Mouse (Mus musculus): ENCODE measurements around the gene Olfr324. TPM values are rescaled to one million over a fixed set of nuclear protein-coding genes. Genes with fewer than 3 reads are reported as not detected.

Olfr324 gene
- total and polyA plus RNA-seq, 3 experiments: not detected

- Histone ChIP-seq H3K9ac (ENCODE audit: low read depth, low read length) (no peak overlapping the region), H3K27ac (no peak overlapping the region), H3K27me3 (ENCODE audit: control insufficient read depth, insufficient read depth, low read length) (no peaks in the 10 kb centered on the region), H3K4me1 (ENCODE audit: control insufficient read depth, insufficient read depth, low read length) (peaks cover 4% of the 10 kb centered on the region; the same call in 1 of the 2 replicates), H3K36me3 (ENCODE audit: control insufficient read depth, insufficient read depth, low read length) (no peaks in the 10 kb centered on the region), H3K79me2 (replicated peaks; ENCODE audit: control insufficient read depth, insufficient read depth, low read length) (no peaks in the 10 kb centered on the region), H3K4me3 (no peak overlapping the region)
- TF ChIP-seq EP300 (IDR thresholded peaks at IDR 0.05; ENCODE audit: insufficient read depth, low read depth, low read length): 0 out of 2 replicates have a peak, but pooled peaks have one; percentile 19
- no peak for TF ChIP-seq POLR2A (IDR thresholded peaks at IDR 0.05; ENCODE audit: insufficient read depth, low read depth, low read length)
- peak in 1 of 2 experiments; percentile 14 for DNase-seq
- intact Hi-C loops (cut with DNase I): no loop called here
- WGBS: 36% methylated on average over 3 of the region's 3 CpGs
These were observed 23.5 kb downstream of the Olfr324 start for GRCm38 (mm10) chr11:58618369-58618768.

GRCm38 (mm10) chr11:58618793-58619192, 23.9 kb downstream of the Olfr324 start:
- no peak for TF ChIP-seq POLR2A (IDR thresholded peaks at IDR 0.05; ENCODE audit: insufficient read depth, low read depth, low read length)
- no peak for TF ChIP-seq CTCF (IDR thresholded peaks at IDR 0.05)
- no peak for TF ChIP-seq EP300 (IDR thresholded peaks at IDR 0.05; ENCODE audit: insufficient read depth, low read depth, low read length)
- WGBS: 69% methylated on average over 6 of the region's 6 CpGs
- no peak overlapping the region for H3K9ac ChIP-seq (ENCODE audit: low read depth, low read length)

GRCm38 (mm10) chr11:58626146-58626545, 31.2 kb downstream of the Olfr324 start:
- Histone ChIP-seq H3K4me3 (no peak overlapping the region), H3K27me3 (ENCODE audit: control insufficient read depth, insufficient read depth, low read length) (no peaks in the 10 kb centered on the region), H3K4me1 (ENCODE audit: control insufficient read depth, insufficient read depth, low read length) (no peaks in the 10 kb centered on the region), H3K27ac (no peak overlapping the region), H3K79me2 (replicated peaks; ENCODE audit: control insufficient read depth, insufficient read depth, low read length) (no peaks in the 10 kb centered on the region), H3K9ac (ENCODE audit: low read depth, low read length) (no peak overlapping the region), H3K36me3 (ENCODE audit: control insufficient read depth, insufficient read depth, low read length) (no peaks in the 10 kb centered on the region)
- TF ChIP-seq CTCF (IDR thresholded peaks at IDR 0.05): no peak
- no peak for TF ChIP-seq EP300 (IDR thresholded peaks at IDR 0.05; ENCODE audit: insufficient read depth, low read depth, low read length)
- TF ChIP-seq POLR2A (IDR thresholded peaks at IDR 0.05; ENCODE audit: insufficient read depth, low read depth, low read length): no peak
- no peak for DNase-seq
- WGBS: 61% methylated on average over 4 of the region's 4 CpGs
- intact Hi-C loops (cut with DNase I): no loop called here

More at GRCm38 (mm10) chr11:58618793-58619192, 23.9 kb downstream of the Olfr324 start:
- H3K36me3 ChIP-seq (ENCODE audit: control insufficient read depth, insufficient read depth, low read length): no peaks in the 10 kb centered on the region
- no peak overlapping the region for H3K4me3 ChIP-seq
- no peak for DNase-seq
- no peaks in the 10 kb centered on the region for H3K27me3 ChIP-seq (ENCODE audit: control insufficient read depth, insufficient read depth, low read length)
- no peaks in the 10 kb centered on the region for H3K79me2 ChIP-seq (replicated peaks; ENCODE audit: control insufficient read depth, insufficient read depth, low read length)
- H3K4me1 ChIP-seq (ENCODE audit: control insufficient read depth, insufficient read depth, low read length): peaks cover 4% of the 10 kb centered on the region; the same call in 1 of the 2 replicates
- intact Hi-C loops (cut with DNase I): no loop called here
- H3K27ac ChIP-seq: no peak overlapping the region

- DNase-seq: no peak
- H3K9ac ChIP-seq (ENCODE audit: low read depth, low read length): no peak within 1 kb of the TSS
- H3K27me3 ChIP-seq (ENCODE audit: control insufficient read depth, insufficient read depth, low read length): no peaks in the 10 kb centered on the region
- WGBS: 74% methylated on average over 5 of the region's 5 CpGs
- intact Hi-C loops (cut with DNase I): loop anchor here (10.0 kb wide), 1 partner anchor 136 kb away; the partner anchor contains the start of gene Olfr332
- no peak within 1 kb of the TSS for H3K4me3 ChIP-seq
- TF ChIP-seq POLR2A (IDR thresholded peaks at IDR 0.05; ENCODE audit: insufficient read depth, low read depth, low read length): no peak
- TF ChIP-seq EP300 (IDR thresholded peaks at IDR 0.05; ENCODE audit: insufficient read depth, low read depth, low read length): no peak
- no peak for TF ChIP-seq CTCF (IDR thresholded peaks at IDR 0.05)
- H3K27ac ChIP-seq: no peak within 1 kb of the TSS
- no peaks in the 10 kb centered on the region for H3K36me3 ChIP-seq (ENCODE audit: control insufficient read depth, insufficient read depth, low read length)
- no peaks in the 10 kb centered on the region for H3K4me1 ChIP-seq (ENCODE audit: control insufficient read depth, insufficient read depth, low read length)
- no peaks in the 10 kb centered on the region for H3K79me2 ChIP-seq (replicated peaks; ENCODE audit: control insufficient read depth, insufficient read depth, low read length)
These were observed 35.5 kb downstream of the Olfr324 start, which contains the start of gene Olfr323 for GRCm38 (mm10) chr11:58630401-58630800. Gene Olfr323 (minus strand): TSS chr11:58630501.

DNA sequence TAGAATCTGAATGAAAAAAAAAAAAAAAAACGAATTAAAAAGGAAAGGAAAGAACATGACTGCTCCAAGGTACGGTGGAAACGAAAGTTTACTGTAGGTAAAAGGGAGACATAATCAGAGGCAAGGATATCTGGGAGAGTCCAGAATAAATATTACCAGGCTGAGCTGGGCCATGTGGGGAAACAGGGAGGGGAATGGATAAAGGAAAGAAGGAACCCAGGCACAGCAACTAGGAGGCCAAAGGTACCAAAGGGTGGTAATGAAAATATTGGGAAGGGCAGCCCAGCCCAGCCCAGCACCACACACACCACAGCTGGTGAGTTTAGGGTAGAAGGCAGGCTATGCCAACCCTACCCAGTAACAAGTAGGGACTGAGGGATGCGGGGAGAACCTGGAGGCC, 40.0 kb downstream of the Olfr324 start:
- intact Hi-C loops (cut with DNase I): loop anchor here (5.0 to 10.0 kb wide), 2 partner anchors 140 to 333 kb away; partner anchors contain the start of gene Olfr332
- Histone ChIP-seq H3K27ac (no peak overlapping the region), H3K4me3 (no peak overlapping the region), H3K27me3 (ENCODE audit: control insufficient read depth, insufficient read depth, low read length) (no peaks in the 10 kb centered on the region; the same call in 1 of the 2 replicates), H3K4me1 (ENCODE audit: control insufficient read depth, insufficient read depth, low read length) (no peaks in the 10 kb centered on the region), H3K79me2 (replicated peaks; ENCODE audit: control insufficient read depth, insufficient read depth, low read length) (no peaks in the 10 kb centered on the region), H3K36me3 (ENCODE audit: control insufficient read depth, insufficient read depth, low read length) (no peaks in the 10 kb centered on the region), H3K9ac (ENCODE audit: low read depth, low read length) (no peak overlapping the region)
- TF ChIP-seq POLR2A (IDR thresholded peaks at IDR 0.05; ENCODE audit: insufficient read depth, low read depth, low read length): no peak
- TF ChIP-seq CTCF (IDR thresholded peaks at IDR 0.05): no peak
- no peak for TF ChIP-seq EP300 (IDR thresholded peaks at IDR 0.05; ENCODE audit: insufficient read depth, low read depth, low read length)
- WGBS: 46% methylated on average over 4 of the region's 4 CpGs
- no peak for DNase-seq

- intact Hi-C loops (cut with DNase I): loop anchor here (1.0 to 10.0 kb wide), 3 partner anchors 142 to 334 kb away; partner anchors contain the start of gene Olfr332
- Histone ChIP-seq H3K27me3 (ENCODE audit: control insufficient read depth, insufficient read depth, low read length) (peaks cover 3% of the 10 kb centered on the region), H3K9ac (ENCODE audit: low read depth, low read length) (no peak overlapping the region), H3K4me3 (no peak overlapping the region), H3K79me2 (replicated peaks; ENCODE audit: control insufficient read depth, insufficient read depth, low read length) (no peaks in the 10 kb centered on the region), H3K4me1 (ENCODE audit: control insufficient read depth, insufficient read depth, low read length) (no peaks in the 10 kb centered on the region), H3K27ac (no peak overlapping the region), H3K36me3 (ENCODE audit: control insufficient read depth, insufficient read depth, low read length) (no peaks in the 10 kb centered on the region)
- DNase-seq: peak; percentile 50 to 64
- no peak for TF ChIP-seq POLR2A (IDR thresholded peaks at IDR 0.05; ENCODE audit: insufficient read depth, low read depth, low read length)
- TF ChIP-seq CTCF (IDR thresholded peaks at IDR 0.05): peak; percentile 77
- 16% methylated on average over 4 of the region's 4 CpGs for WGBS
These were observed 41.6 kb downstream of the Olfr324 start for GRCm38 (mm10) chr11:58636376-58636977.
